Mouse (Mus musculus): ENCODE results near the gene Ccl4. TPM values are rescaled to one million over a fixed set of nuclear protein-coding genes. Genes with fewer than 3 reads are reported as not detected.

Gene Ccl4
- polyA plus RNA-seq (2012; rRNA removed), result 1.3 and 2.0 TPM in 2 replicates

DNA sequence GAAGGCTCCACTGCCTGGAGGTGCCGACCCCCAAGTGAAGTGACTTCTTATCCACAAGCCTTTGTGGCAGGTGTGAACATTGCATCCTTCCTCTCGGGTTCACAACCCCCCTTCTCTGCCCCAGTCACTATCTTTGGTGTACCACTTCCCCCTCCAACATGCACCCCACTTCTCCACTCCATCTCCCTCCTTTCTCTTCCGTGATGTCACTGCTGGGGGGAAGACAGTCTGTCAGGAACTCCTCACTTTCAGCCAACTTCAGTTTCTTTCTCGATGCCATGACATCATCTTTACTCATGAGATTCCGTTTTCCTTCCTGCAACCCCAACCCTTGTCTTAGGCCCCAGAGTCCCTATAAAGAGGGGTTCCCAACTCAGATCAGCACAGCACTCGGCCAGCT, at the start of gene Ccl4:
Ccl4 (plus strand) TSS at position 381 of the 400 bp plus-strand sequence.
- TF ChIP-seq CTCF (conservative IDR thresholded peaks at IDR 0.05; ENCODE audit: insufficient read depth, insufficient read length, low read depth, low read length), result no peak
- TF ChIP-seq POLR2A (IDR thresholded peaks at IDR 0.05; ENCODE audit: low read depth, low read length), result no peak
- no peak for DNase-seq
- Histone ChIP-seq H3K36me3 (ENCODE audit: control insufficient read depth, insufficient read depth, low read length) (no peaks in the 10 kb centered on the region), H3K4me3 (ENCODE audit: insufficient read depth, low read depth, low read length) (no peak within 1 kb of the TSS), H3K27ac (ENCODE audit: insufficient read depth, low read depth, low read length) (no peak within 1 kb of the TSS), H3K4me1 (ENCODE audit: control insufficient read depth, insufficient read depth, low read length) (no peaks in the 10 kb centered on the region), H3K27me3 (replicated peaks; ENCODE audit: control insufficient read depth, insufficient read depth, low read length) (no peaks in the 10 kb centered on the region)
- 83% methylated on average over 6 of the region's 6 CpGs for WGBS

DNA sequence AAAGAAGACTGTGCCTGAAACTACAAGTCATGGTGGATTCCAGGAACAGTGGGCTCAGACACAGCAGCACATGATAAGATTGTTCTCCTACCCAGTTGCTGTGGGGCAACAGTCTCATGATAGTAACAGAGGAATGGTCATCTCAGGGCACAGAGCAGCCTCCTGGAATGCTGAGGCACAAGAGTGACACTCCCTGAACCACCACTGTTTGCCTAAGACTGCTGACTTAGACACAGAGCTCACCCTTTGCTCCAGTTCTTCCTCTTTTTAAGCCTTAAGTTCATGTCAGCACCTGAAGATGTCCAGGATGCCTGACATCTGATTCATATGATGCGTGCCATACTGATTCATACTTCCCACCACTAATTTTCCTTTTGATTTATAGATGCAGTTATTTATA, 45.8 kb upstream of the Ccl4 start:
- H3K27me3 ChIP-seq (replicated peaks; ENCODE audit: control insufficient read depth, insufficient read depth, low read length), result no peaks in the 10 kb centered on the region
- H3K36me3 ChIP-seq (ENCODE audit: control insufficient read depth, insufficient read depth, low read length), result no peaks in the 10 kb centered on the region
- H3K27ac ChIP-seq (ENCODE audit: insufficient read depth, low read depth, low read length), result no peak overlapping the region
- 88% methylated on average over 1 of the region's 1 CpGs for WGBS
- no peak for TF ChIP-seq CTCF (conservative IDR thresholded peaks at IDR 0.05; ENCODE audit: insufficient read depth, insufficient read length, low read depth, low read length)
- H3K4me3 ChIP-seq (ENCODE audit: insufficient read depth, low read depth, low read length), result no peak overlapping the region
- no peaks in the 10 kb centered on the region for H3K4me1 ChIP-seq (ENCODE audit: control insufficient read depth, insufficient read depth, low read length)
- DNase-seq, result no peak

GRCm38 (mm10) chr11:83618238-83618637, 44.1 kb upstream of the Ccl4 start:
- TF ChIP-seq CTCF (conservative IDR thresholded peaks at IDR 0.05; ENCODE audit: insufficient read depth, insufficient read length, low read depth, low read length), result no peak
- TF ChIP-seq POLR2A (IDR thresholded peaks at IDR 0.05; ENCODE audit: low read depth, low read length), result no peak
- Histone ChIP-seq H3K36me3 (ENCODE audit: control insufficient read depth, insufficient read depth, low read length) (no peaks in the 10 kb centered on the region), H3K4me1 (ENCODE audit: control insufficient read depth, insufficient read depth, low read length) (no peaks in the 10 kb centered on the region), H3K27me3 (replicated peaks; ENCODE audit: control insufficient read depth, insufficient read depth, low read length) (no peaks in the 10 kb centered on the region), H3K4me3 (ENCODE audit: insufficient read depth, low read depth, low read length) (no peak overlapping the region), H3K27ac (ENCODE audit: insufficient read depth, low read depth, low read length) (no peak overlapping the region)
- DNase-seq, result no peak
- WGBS, result 64% methylated on average over 5 of the region's 5 CpGs

DNA sequence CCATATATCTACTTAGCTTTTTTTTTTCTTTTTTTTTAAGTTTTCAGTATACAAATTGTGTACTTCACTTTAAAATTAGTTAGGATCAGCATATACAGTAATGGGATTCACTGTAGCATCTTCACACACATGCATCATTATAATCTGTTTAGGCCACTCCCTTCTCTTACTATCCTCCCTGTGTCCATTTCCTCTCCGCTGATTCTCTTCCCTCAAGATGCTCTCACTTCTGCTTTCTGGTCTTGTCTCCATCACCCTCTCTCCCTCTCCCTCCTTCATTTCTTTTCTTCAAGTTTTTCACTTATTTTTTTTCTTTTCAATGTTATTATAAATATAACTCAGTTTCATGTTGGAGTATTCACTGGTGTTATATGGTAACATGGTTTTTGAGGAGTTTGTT, 43.3 kb upstream of the Ccl4 start:
- H3K27me3 ChIP-seq (replicated peaks; ENCODE audit: control insufficient read depth, insufficient read depth, low read length), result no peaks in the 10 kb centered on the region
- DNase-seq, result no peak
- H3K27ac ChIP-seq (ENCODE audit: insufficient read depth, low read depth, low read length), result no peak overlapping the region
- H3K4me3 ChIP-seq (ENCODE audit: insufficient read depth, low read depth, low read length), result no peak overlapping the region
- H3K36me3 ChIP-seq (ENCODE audit: control insufficient read depth, insufficient read depth, low read length), result no peaks in the 10 kb centered on the region
- no peaks in the 10 kb centered on the region for H3K4me1 ChIP-seq (ENCODE audit: control insufficient read depth, insufficient read depth, low read length)
- WGBS, result 88% methylated on average over 1 of the region's 1 CpGs
- TF ChIP-seq CTCF (conservative IDR thresholded peaks at IDR 0.05; ENCODE audit: insufficient read depth, insufficient read length, low read depth, low read length), result no peak
- TF ChIP-seq POLR2A (IDR thresholded peaks at IDR 0.05; ENCODE audit: low read depth, low read length), result no peak

DNA sequence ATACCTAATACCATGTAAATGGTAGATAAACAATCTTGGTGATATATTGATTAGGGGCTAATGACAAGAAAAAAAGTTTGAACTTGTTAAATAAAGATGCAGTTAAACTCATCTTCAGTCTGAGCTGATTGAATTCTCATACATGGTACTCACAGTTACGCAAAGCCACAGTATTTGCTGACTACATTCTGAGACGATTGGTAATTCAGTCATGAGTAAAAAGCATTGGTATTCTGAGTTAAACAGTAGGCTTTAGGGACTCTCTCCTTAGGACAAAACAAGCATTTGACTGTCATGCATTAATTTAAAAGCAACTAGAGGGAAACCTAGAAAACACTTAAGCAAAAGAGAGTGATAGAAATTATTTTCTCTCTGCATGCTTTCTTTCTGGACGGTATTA, 38.8 kb upstream of the Ccl4 start:
- Histone ChIP-seq H3K36me3 (ENCODE audit: control insufficient read depth, insufficient read depth, low read length) (no peaks in the 10 kb centered on the region), H3K27me3 (replicated peaks; ENCODE audit: control insufficient read depth, insufficient read depth, low read length) (no peaks in the 10 kb centered on the region), H3K27ac (ENCODE audit: insufficient read depth, low read depth, low read length) (no peak overlapping the region), H3K4me3 (ENCODE audit: insufficient read depth, low read depth, low read length) (no peak overlapping the region), H3K4me1 (ENCODE audit: control insufficient read depth, insufficient read depth, low read length) (no peaks in the 10 kb centered on the region)
- 93% methylated on average over 3 of the region's 3 CpGs for WGBS
- no peak for DNase-seq
- TF ChIP-seq POLR2A (IDR thresholded peaks at IDR 0.05; ENCODE audit: low read depth, low read length) (no peak), CTCF (conservative IDR thresholded peaks at IDR 0.05; ENCODE audit: insufficient read depth, insufficient read length, low read depth, low read length) (no peak)

- no peak overlapping the region for H3K27ac ChIP-seq (ENCODE audit: insufficient read depth, low read depth, low read length)
- H3K4me3 ChIP-seq (ENCODE audit: insufficient read depth, low read depth, low read length), result no peak overlapping the region
- TF ChIP-seq CTCF (conservative IDR thresholded peaks at IDR 0.05; ENCODE audit: insufficient read depth, insufficient read length, low read depth, low read length) (no peak), POLR2A (IDR thresholded peaks at IDR 0.05; ENCODE audit: low read depth, low read length) (no peak)
- 89% methylated on average over 9 of the region's 9 CpGs for WGBS
- DNase-seq, result no peak
- no peaks in the 10 kb centered on the region for H3K27me3 ChIP-seq (replicated peaks; ENCODE audit: control insufficient read depth, insufficient read depth, low read length)
- peaks cover 6% of the 10 kb centered on the region; the same call in 1 of the 2 replicates for H3K4me1 ChIP-seq (ENCODE audit: control insufficient read depth, insufficient read depth, low read length)
- H3K36me3 ChIP-seq (ENCODE audit: control insufficient read depth, insufficient read depth, low read length), result no peaks in the 10 kb centered on the region
Observed at GRCm38 (mm10) chr11:83628808-83629207, 33.6 kb upstream of the Ccl4 start.

DNA sequence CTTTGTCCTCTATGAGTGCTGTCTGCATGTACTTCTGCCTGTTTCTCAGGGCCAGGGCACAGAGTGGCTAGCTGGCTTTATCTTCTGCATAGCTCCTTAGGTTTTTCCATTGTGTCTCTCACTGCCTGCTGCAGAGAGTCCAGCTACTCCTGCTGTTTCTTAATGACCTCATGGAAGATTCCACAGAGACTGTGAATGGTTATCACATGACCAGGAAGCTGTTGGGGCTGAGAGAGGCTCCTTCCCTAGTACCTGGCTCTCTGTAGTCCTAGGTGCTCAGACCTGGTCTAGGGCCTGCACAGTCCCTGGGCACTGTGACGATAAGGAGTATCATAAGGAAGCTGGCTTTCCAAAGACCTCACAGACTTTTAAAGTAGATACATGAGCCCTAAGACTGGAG, 31.8 kb upstream of the Ccl4 start:
- DNase-seq, result peak; percentile 21
- Histone ChIP-seq H3K4me1 (ENCODE audit: control insufficient read depth, insufficient read depth, low read length) (peaks cover 6% of the 10 kb centered on the region; the same call in 1 of the 2 replicates), H3K36me3 (ENCODE audit: control insufficient read depth, insufficient read depth, low read length) (no peaks in the 10 kb centered on the region), H3K4me3 (ENCODE audit: insufficient read depth, low read depth, low read length) (no peak overlapping the region), H3K27me3 (replicated peaks; ENCODE audit: control insufficient read depth, insufficient read depth, low read length) (no peaks in the 10 kb centered on the region), H3K27ac (ENCODE audit: insufficient read depth, low read depth, low read length) (no peak overlapping the region; the same call in 1 of the 2 replicates)
- 79% methylated on average over 1 of the region's 1 CpGs for WGBS
- TF ChIP-seq CTCF (conservative IDR thresholded peaks at IDR 0.05; ENCODE audit: insufficient read depth, insufficient read length, low read depth, low read length), result no peak

DNA sequence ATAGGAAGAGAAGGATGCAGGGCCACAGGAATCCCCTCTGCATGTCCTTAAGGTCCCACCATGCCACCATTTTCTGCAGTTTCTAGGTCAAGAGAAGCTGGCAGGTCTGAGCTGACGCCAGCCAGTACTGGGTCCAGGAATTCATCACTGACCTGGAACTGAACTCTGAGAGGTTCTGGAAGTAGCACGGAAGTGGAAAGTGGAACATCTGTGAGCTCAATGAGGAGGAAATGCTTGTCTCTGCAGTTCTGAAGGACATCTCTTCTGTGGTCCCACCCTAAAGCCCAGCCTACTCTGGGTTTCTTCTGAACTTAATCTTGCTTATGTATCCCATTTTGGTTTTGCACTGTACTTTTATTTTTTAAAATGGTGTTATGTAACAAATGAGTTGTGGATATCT, 31.3 kb upstream of the Ccl4 start:
- H3K4me3 ChIP-seq (ENCODE audit: insufficient read depth, low read depth, low read length), result no peak overlapping the region
- H3K27ac ChIP-seq (ENCODE audit: insufficient read depth, low read depth, low read length), result no peak overlapping the region; the same call in 1 of the 2 replicates
- H3K36me3 ChIP-seq (ENCODE audit: control insufficient read depth, insufficient read depth, low read length), result no peaks in the 10 kb centered on the region
- H3K27me3 ChIP-seq (replicated peaks; ENCODE audit: control insufficient read depth, insufficient read depth, low read length), result no peaks in the 10 kb centered on the region
- DNase-seq, result no peak
- H3K4me1 ChIP-seq (ENCODE audit: control insufficient read depth, insufficient read depth, low read length), result peaks cover 6% of the 10 kb centered on the region; the same call in 1 of the 2 replicates
- WGBS, result 37% methylated on average over 2 of the region's 2 CpGs
- no peak for TF ChIP-seq POLR2A (IDR thresholded peaks at IDR 0.05; ENCODE audit: low read depth, low read length)
- no peak for TF ChIP-seq CTCF (conservative IDR thresholded peaks at IDR 0.05; ENCODE audit: insufficient read depth, insufficient read length, low read depth, low read length)

Data from kidney, adult 2 months (tissue).